Mouse (Mus musculus): ENCODE data around the gene Carns1.
A peak's percentile ranks its signal among the peaks of the same experiment; 100 is the strongest.

The Carns1 gene

GRCm38 (mm10) chr19:4175368-4175947 lies at the start of gene Carns1:
Gene Carns1 (minus strand): TSS chr19:4175479.
- peak; percentile 62 for DNase-seq

GRCm38 (mm10) chr19:4222165-4222564 lies 46.9 kb upstream of the Carns1 start:
- DNase-seq, result no peak

GRCm38 (mm10) chr19:4220957-4221743 lies 45.9 kb upstream of the Carns1 start:
- no peak for DNase-seq

- no peak for DNase-seq
Observed at GRCm38 (mm10) chr19:4220416-4220815, 45.1 kb upstream of the Carns1 start.

- no peak for DNase-seq
Observed at GRCm38 (mm10) chr19:4219943-4220342, 44.7 kb upstream of the Carns1 start.

GRCm38 (mm10) chr19:4218784-4219183 lies 43.5 kb upstream of the Carns1 start:
- DNase-seq, result no peak

- DNase-seq, result no peak
Observed at GRCm38 (mm10) chr19:4218293-4218692, 43.0 kb upstream of the Carns1 start.

GRCm38 (mm10) chr19:4217855-4218254 lies 42.6 kb upstream of the Carns1 start:
- no peak for DNase-seq

- DNase-seq, result no peak
Observed at GRCm38 (mm10) chr19:4217140-4217539, 41.9 kb upstream of the Carns1 start.

GRCm38 (mm10) chr19:4216041-4216685 lies 40.9 kb upstream of the Carns1 start:
- DNase-seq, result no peak

- DNase-seq, result no peak
Observed at GRCm38 (mm10) chr19:4215451-4215840, 40.2 kb upstream of the Carns1 start.

- DNase-seq, result no peak
Observed at GRCm38 (mm10) chr19:4214771-4215450, 39.6 kb upstream of the Carns1 start.

- DNase-seq, result no peak
Observed at GRCm38 (mm10) chr19:4214071-4214770, 38.9 kb upstream of the Carns1 start, which contains the start of the genes Clcf1 and AC109138.7. Gene Clcf1 (plus strand): TSS chr19:4214238. Gene AC109138.7 (plus strand): TSS chr19:4214357.

GRCm38 (mm10) chr19:4213524-4213974 lies 38.3 kb upstream of the Carns1 start:
- DNase-seq, result no peak

- DNase-seq, result no peak
Observed at GRCm38 (mm10) chr19:4211891-4212588, 36.8 kb upstream of the Carns1 start.

GRCm38 (mm10) chr19:4208563-4208962 lies 33.3 kb upstream of the Carns1 start:
- DNase-seq, result no peak

GRCm38 (mm10) chr19:4206971-4207370 lies 31.7 kb upstream of the Carns1 start:
- DNase-seq, result peak; percentile 64

GRCm38 (mm10) chr19:4204889-4205288 lies 29.6 kb upstream of the Carns1 start:
- no peak for DNase-seq

GRCm38 (mm10) chr19:4203604-4204326 lies 28.5 kb upstream of the Carns1 start:
- peak; percentile 53 for DNase-seq

GRCm38 (mm10) chr19:4203148-4203547 lies 27.9 kb upstream of the Carns1 start:
- DNase-seq, result no peak

- no peak for DNase-seq
Observed at GRCm38 (mm10) chr19:4202149-4202548, 26.9 kb upstream of the Carns1 start.

Measured in layer of hippocampus, adult 9-11 months (tissue).